Mouse (Mus musculus) limb, embryonic 14.5 days (tissue): ENCODE measurements around the gene Gm20517. TPM values are rescaled to one million over a fixed set of nuclear protein-coding genes. Genes with fewer than 3 reads are reported as not detected.

ENCODE experiments used
- ATAC-seq: fragments of 200-750 bp; cut with Nextera tagmentation; 2 replicates; pipeline ENCODE4 v1.8.0; 2017; ENCODE audit warnings: low read depth, moderate number of reproducible peaks, moderate TSS enrichment; ENCODE audit not compliant: low FRiP score
- DNase-seq: peaks from one replicate; pipeline ENCODE4 v3.0.0-alpha.2; 2015; ENCODE audit warnings: low spot score
- H3K27ac ChIP-seq: fragments of 300-500 bp; sonication (generic); replicated peaks from 2 replicates; pipeline ENCODE4 v1.5.1; 2014; ENCODE audit warnings: low read depth, mild to moderate bottlenecking, low read length, moderate library complexity, mixed read lengths
- H3K27me3 ChIP-seq: fragments of 300-500 bp; sonication (generic); 2 replicates; pipeline ENCODE4 v1.6.1; 2014; ENCODE audit warnings: low read length, mixed read lengths; ENCODE audit not compliant: control insufficient read depth, insufficient read depth
- H3K36me3 ChIP-seq: fragments of 300-500 bp; sonication (generic); 2 replicates; pipeline ENCODE4 v1.6.1; 2014; ENCODE audit warnings: mild to moderate bottlenecking, low read length, moderate library complexity, mixed read lengths; ENCODE audit not compliant: control insufficient read depth, insufficient read depth
- H3K4me1 ChIP-seq: fragments of 300-500 bp; sonication (generic); 2 replicates; pipeline ENCODE4 v1.6.1; 2014; ENCODE audit warnings: antibody characterized with exemption, low read length, mixed read lengths; ENCODE audit not compliant: control insufficient read depth, insufficient read depth
- H3K4me2 ChIP-seq: fragments of 300-500 bp; sonication (generic); replicated peaks from 2 replicates; pipeline ENCODE4 v1.6.1; 2014; ENCODE audit warnings: low read depth, mild to moderate bottlenecking, low read length, moderate library complexity; ENCODE audit not compliant: severe bottlenecking
- H3K4me3 ChIP-seq: fragments of 300-500 bp; sonication (generic); replicated peaks from 2 replicates; pipeline ENCODE4 v1.5.1; 2014; ENCODE audit warnings: low read length
- H3K9ac ChIP-seq: fragments of 300-500 bp; sonication (generic); 2 replicates; pipeline ENCODE4 v1.6.1; 2014; ENCODE audit warnings: mild to moderate bottlenecking, low read depth, low read length, moderate library complexity; ENCODE audit not compliant: severe bottlenecking
- H3K9me3 ChIP-seq: fragments of 300-500 bp; sonication (generic); 2 replicates; pipeline ENCODE4 v1.6.1; 2016; ENCODE audit warnings: low read length; ENCODE audit not compliant: control insufficient read depth
- POLR2A ChIP-seq: fragments of 200-500 bp; IDR thresholded peaks from 2 replicates; pipeline ENCODE4 v1.8.0; 2012; ENCODE audit warnings: inconsistent platforms, mild to moderate bottlenecking, moderate library complexity, borderline replicate concordance; ENCODE audit not compliant: insufficient read depth, insufficient read length; ENCODE audit errors: extremely low read depth
- WGBS: fragments of 180-500 bp; shearing (Covaris S2); extraction: QIAGEN DNeasy Blood & Tissue Kit; methylation state at CpG from one replicate; pipeline ENCODE4 v1.1.7; 2014; 5-methylcytosine and 5-hydroxymethylcytosine counted together
- polyA plus RNA-seq, 2 experiments: library from polyadenylated mRNA; depleted of rRNA in 1 of 2; stranded (reverse) in 1 of 2; unstranded in 1 of 2; fragments of >200 nt; fragmentation: Nextera tagmentation in 1 of 2; extraction: Ambion mirVana in 1 of 2; gene quantifications; 2 replicates each; pipeline versions ENCODE4 v1.2.1 to v1.2.3; 2012 to 2014

Gm20517 gene
- polyA plus RNA-seq, 2 experiments = 1.3 to 1.4 TPM

GRCm38 (mm10) chr17:47568389-47568788 is 43.0 kb upstream of the Gm20517 start:
- no peak for TF ChIP-seq POLR2A
- no peaks in the 10 kb centered on the region for H3K27me3 ChIP-seq
- WGBS = 97% methylated on average over 3 of the region's 3 CpGs
- no peak overlapping the region for H3K27ac ChIP-seq
- H3K4me3 ChIP-seq = no peak overlapping the region
- no peak overlapping the region for H3K9ac ChIP-seq
- H3K36me3 ChIP-seq = no peaks in the 10 kb centered on the region
- DNase-seq (no peak), ATAC-seq (no peak)
- no peaks in the 10 kb centered on the region for H3K4me1 ChIP-seq
- no peaks in the 10 kb centered on the region for H3K9me3 ChIP-seq
- H3K4me2 ChIP-seq = no peak overlapping the region

DNA sequence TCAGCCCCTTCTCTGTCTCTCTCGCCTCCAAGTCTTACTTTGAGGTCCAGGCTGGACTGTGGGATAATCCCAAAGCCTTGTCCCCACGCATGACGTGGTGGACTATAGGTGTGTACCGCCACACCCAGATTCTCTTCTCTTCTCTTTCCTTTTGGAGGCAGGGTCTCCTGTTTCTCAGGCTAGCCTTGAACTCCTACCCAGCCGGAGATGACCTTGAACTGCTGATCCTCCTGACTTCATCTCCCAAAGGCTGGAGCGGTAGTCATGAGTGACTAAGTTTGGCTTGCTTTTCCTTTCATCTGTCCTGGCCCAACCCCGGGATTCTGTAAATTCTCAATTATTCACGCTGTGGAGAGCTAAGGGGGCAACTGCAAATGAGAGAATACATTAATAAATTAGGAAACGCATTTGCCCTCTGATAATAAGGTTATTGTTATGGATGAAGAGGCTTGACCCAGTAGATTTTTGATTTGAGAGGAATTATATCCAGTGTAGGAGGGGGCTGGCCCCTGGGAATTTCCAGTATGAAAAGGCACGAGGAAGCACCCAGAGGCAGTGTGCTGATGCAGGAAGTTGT is 42.4 kb upstream of the Gm20517 start:
- H3K4me1 ChIP-seq = no peaks in the 10 kb centered on the region
- no peak overlapping the region for H3K9ac ChIP-seq
- DNase-seq (no peak), ATAC-seq (no peak)
- H3K36me3 ChIP-seq = no peaks in the 10 kb centered on the region
- H3K9me3 ChIP-seq = no peaks in the 10 kb centered on the region
- H3K27me3 ChIP-seq = no peaks in the 10 kb centered on the region
- no peak overlapping the region for H3K27ac ChIP-seq
- no peak overlapping the region for H3K4me3 ChIP-seq
- TF ChIP-seq POLR2A = no peak
- H3K4me2 ChIP-seq = no peak overlapping the region
- 88% methylated on average over 10 of the region's 10 CpGs for WGBS

DNA sequence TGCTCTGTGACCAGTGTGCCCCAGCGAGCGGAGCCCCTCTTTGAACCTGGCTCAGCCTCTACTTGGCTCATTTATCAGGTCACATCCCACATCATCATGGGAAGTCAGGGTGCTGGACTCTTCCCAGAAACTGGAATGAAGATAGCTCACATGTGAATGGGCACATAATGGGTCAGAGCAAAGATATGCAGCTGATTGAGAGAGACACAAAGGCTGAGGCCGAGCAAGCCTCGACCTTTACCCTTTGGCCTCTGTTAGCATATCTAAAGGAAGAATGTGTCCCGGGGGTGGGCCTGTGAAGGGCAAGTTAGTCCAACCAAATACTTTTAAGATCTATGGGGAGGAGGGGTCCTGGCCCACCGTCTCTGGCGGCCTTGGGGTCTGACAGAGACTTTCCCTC is 39.8 kb upstream of the Gm20517 start:
- Histone ChIP-seq H3K4me3 (no peak overlapping the region), H3K27ac (peak overlapping the region; percentile 65; the same call in 1 of the 2 replicates), H3K27me3 (no peaks in the 10 kb centered on the region), H3K36me3 (no peaks in the 10 kb centered on the region), H3K4me2 (no peak overlapping the region), H3K4me1 (no peaks in the 10 kb centered on the region), H3K9me3 (no peaks in the 10 kb centered on the region), H3K9ac (no peak overlapping the region)
- ATAC-seq (no peak), DNase-seq (no peak)
- no peak for TF ChIP-seq POLR2A
- WGBS = 50% methylated on average over 7 of the region's 7 CpGs

- Histone ChIP-seq H3K9ac (no peak overlapping the region), H3K36me3 (no peaks in the 10 kb centered on the region), H3K4me1 (no peaks in the 10 kb centered on the region), H3K4me2 (no peak overlapping the region), H3K9me3 (no peaks in the 10 kb centered on the region), H3K4me3 (no peak overlapping the region), H3K27me3 (no peaks in the 10 kb centered on the region), H3K27ac (peak overlapping the region; percentile 65)
- DNase-seq = no peak
- no peak for ATAC-seq
- no peak for TF ChIP-seq POLR2A
These were observed 39.0 kb upstream of the Gm20517 start for GRCm38 (mm10) chr17:47572436-47572835.

GRCm38 (mm10) chr17:47574028-47574427 is 37.4 kb upstream of the Gm20517 start:
- Histone ChIP-seq H3K4me1 (no peaks in the 10 kb centered on the region), H3K4me2 (no peak overlapping the region), H3K27me3 (no peaks in the 10 kb centered on the region), H3K27ac (no peak overlapping the region), H3K9me3 (no peaks in the 10 kb centered on the region), H3K9ac (no peak overlapping the region), H3K36me3 (no peaks in the 10 kb centered on the region), H3K4me3 (no peak overlapping the region)
- DNase-seq = no peak
- no peak for ATAC-seq
- WGBS = 54% methylated on average over 8 of the region's 8 CpGs
- no peak for TF ChIP-seq POLR2A

GRCm38 (mm10) chr17:47574830-47575229 is 36.6 kb upstream of the Gm20517 start:
- no peak overlapping the region for H3K4me3 ChIP-seq
- ATAC-seq (no peak), DNase-seq (no peak)
- H3K27me3 ChIP-seq = no peaks in the 10 kb centered on the region
- no peaks in the 10 kb centered on the region for H3K36me3 ChIP-seq
- H3K4me1 ChIP-seq = no peaks in the 10 kb centered on the region
- no peak overlapping the region for H3K4me2 ChIP-seq
- 64% methylated on average over 11 of the region's 11 CpGs for WGBS
- TF ChIP-seq POLR2A = no peak
- 0 out of 2 replicates have a peak overlapping the region, but pooled peaks have one; percentile 33 for H3K27ac ChIP-seq
- no peaks in the 10 kb centered on the region for H3K9me3 ChIP-seq
- no peak overlapping the region for H3K9ac ChIP-seq
